Mouse (Mus musculus) layer of hippocampus, postnatal 14 days (tissue): Measurements from ENCODE around the gene Plxdc2. TPM values are rescaled to one million over a fixed set of nuclear protein-coding genes. Genes with fewer than 3 reads are reported as not detected.
A peak's percentile ranks its signal among the peaks of the same experiment; 100 is the strongest.
"Not testable (repeated sequence)": the region's sequence is repeated elsewhere in the genome, so short reads cannot be mapped to it uniquely, and the experiment has no call there.

ENCODE experiments used
- DNase-seq, 2 experiments: peaks; one replicate each; pipeline ENCODE4 v3.0.0; 2021 to 2022; ENCODE audit warnings: low spot score in 2 of 2, mixed read lengths in 1 of 2
- total RNA-seq, 2 experiments: library from RNA; stranded (reverse); gene quantifications; 2 replicates each; pipeline ENCODE4 v1.2.3; 2021

Plxdc2 gene
- total RNA-seq, 2 experiments from 2014 or later = 27.0 to 27.6 TPM

DNA sequence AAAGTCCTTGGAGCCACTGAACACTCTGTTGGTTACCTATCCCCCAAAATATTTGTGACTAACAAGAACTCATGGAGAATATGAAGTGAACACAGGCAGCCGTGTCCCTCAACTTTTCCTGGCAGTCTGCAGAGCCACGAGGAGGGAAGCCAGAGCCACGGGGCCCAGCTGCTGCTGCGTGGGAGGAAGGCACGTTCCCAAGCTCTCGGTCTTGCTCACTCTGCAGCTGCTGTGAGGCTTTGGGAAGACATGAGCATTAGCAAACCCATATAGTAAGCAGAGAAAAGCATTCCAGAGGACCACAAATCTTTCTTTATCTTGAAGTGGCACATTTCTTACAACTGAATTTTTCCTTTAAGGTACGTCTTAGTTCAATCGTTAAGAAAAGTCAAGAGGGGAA is 382.1 kb downstream of the Plxdc2 start:
- peak; percentile 55 to 64 for DNase-seq

DNA sequence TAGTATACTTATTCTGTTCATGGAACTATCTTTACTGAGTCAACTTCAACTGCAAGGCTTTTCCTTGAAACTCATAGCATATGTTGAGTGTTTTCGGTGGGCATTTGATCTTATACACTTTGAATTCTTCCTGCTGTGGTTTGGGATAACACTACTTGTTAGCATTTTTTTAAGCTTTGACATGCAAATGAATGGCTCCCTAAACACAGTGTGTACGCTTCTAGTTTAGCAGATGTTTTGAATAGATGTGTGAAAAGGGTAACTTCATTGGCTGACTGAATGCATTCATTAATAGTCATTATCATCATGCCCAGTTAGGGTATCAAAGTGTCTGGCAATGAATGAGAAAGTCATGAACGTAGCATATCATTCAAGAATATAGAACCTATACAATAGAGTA is 385.7 kb downstream of the Plxdc2 start:
- DNase-seq = no peak

DNA sequence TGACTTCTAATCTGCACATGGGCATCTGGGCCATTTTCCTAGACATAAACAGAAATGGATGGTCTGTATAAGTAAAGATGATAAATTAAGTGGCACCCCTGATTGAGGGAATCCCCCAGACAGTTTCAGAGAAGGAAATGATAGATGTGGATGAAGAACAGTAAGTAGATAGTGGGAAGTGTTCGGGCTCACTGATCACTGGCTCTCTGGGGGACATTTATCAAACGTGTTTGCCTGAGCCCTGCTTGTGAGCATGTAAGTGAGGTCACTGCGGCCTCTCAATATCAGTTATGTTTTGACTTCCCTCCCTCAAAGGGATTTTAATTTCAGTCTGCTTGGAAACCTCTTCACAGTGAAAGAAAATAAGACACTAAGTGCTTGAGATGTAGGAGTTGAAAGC is 387.5 kb downstream of the Plxdc2 start:
- DNase-seq = no peak

DNA sequence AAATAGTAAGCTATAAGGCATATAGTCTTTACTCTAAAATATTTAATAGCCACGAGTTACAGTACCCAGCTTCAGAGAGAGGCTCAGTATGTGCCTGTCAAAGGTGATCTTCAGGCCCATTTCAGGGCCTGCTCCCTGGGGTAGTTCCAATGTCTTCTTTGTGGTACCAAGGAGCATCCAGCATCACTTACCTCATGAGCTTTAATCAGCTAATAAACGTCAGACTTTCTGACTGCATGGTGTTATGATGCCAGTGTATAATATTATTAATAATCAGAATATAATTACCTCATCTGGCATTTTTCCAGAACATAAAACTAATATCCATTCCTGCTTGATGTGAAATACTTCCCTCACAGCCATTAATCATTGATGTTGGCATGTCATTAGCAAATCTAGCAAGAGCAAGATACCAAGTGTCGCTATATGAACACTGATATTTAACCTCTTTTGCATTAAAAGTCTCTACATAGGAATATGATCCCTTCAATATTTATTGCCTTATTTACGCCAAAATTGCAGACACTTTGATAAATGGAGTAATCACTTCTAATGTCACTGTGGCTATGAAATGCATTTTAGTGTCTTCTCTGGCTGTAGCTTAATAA is 393.3 kb downstream of the Plxdc2 start:
- no peak for DNase-seq

DNA sequence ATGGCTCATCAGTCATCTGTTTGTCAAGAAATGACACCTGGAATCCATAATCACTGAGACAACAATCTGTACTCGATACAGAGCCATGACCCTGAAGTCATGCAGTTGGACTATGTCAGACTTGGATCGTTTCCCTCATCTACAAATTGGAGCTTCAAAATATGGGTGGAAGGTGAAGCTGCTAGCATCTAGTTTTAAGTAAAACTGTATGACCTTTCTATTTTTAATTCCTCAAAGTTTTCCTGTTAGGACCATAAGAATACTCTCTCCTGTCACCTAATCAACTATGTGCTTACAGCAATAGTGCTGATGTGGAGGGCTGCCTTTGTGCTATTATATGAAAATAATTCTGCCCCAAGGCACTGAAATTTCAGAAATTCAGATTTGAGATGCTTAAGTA is 401.1 kb downstream of the Plxdc2 start:
- no peak for DNase-seq

DNA sequence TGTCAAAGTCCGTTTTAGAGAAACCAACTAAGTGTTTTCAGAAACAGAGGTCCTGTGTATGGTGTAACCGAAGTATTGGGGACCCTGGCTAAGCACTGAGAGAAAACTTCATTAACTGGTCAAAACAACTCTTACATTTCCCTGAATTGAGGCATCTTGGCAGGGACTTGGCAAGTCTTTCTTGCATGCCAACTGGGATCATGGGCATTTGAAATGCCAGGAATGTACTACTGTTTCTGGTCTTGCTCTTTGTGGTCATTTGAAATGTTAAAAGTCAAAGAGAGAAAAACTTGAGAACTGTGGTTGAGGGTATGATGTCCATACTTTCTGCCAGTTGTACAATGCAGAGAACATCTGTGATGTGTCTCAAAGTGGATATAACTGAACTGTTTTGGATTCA is 403.7 kb downstream of the Plxdc2 start:
- DNase-seq = no peak

DNA sequence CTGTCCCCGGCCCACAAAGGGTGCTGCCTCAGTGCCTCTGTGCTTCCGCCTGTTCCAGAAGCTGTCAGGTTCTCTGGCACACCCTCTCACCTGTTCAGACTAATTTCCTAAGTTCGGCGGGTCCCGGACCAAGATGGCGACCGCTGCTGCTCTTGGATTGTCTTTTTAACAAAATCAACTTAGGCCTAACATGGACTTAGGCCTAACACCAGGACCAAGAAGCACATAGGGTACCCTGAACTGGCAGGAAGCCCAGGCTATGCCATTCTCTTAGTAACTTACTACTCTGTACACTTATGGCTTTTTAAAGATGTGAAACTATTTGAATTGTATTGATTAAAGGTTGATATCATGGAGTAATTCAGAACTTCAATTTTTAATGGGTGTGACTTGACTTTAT is 413.0 kb downstream of the Plxdc2 start:
- not testable (repeated sequence) for DNase-seq

DNA sequence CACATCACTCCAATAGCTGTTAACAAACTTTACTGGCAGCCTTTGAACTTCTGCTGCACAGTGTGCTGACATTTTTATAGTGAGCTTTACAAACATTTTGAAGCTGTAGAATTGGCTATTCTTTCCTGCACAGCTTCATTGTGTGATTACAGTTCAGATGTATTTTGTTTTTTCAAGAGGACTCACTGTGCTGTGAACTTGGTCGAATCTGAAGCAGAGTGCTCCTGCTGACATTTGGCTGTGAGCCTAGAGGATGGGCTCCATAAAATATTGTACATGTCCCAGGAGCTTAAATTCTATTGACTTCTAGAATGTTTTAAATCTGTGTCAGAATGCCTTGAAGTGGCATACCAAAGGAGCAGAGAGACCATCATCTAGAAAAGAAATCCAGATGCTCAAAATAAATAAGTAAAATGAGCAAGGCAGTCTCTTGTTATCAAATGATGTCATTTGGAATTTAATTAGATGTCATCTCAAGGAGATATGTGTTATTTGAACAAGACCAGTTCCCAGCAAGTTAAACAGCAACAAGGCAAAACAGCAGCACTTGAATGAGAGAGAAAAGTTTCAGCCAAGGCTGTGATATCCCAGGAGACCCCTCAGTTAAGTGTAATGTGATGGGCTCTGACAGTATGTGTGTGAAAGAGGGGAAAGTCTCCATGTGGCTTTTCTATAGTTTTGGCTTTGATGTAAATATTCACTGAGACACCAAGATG is 417.5 kb downstream of the Plxdc2 start:
- DNase-seq = no peak

DNA sequence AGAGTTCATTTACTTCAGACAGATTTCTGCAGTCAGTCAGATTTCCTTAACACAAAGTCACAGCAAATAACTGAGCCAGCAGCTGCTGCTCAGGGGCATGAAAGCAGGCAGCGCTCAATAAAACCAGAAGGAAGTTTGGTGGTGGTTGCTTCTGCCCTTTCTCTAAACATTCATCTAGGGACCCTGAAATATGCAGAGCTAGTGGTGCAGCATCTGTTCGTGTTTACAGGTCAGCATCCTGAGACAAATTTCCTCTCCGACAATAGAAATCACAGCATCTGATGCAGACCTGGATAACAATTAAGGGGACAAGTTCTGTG is 418.0 kb downstream of the Plxdc2 start:
- DNase-seq = no peak

DNA sequence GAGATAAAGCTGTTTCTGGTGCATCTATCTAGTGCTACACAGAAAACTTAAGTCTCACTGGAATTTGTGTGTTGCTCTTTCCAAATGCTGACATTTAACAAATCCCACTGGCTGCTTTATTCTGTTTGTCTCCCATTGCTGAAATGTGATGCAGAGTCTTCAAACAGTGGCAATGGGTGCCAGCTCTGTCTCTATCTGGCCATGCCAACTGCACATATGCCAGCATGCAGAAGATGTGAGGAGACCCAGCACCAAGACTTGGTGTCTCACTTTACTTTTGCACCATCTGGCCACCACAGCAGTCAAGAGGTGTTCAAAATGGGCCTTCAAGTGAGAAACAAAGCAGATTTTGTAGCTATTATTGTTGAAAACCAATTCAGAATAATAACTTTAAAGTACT is 439.2 kb downstream of the Plxdc2 start:
- DNase-seq = peak; percentile 7 to 26
